Mouse (Mus musculus): ENCODE measurements around the gene Lpp.

Gene Lpp

GRCm38 (mm10) chr16:24566277-24566676 lies 173.0 kb downstream of the Lpp start:
- peak; percentile 56 for DNase-seq

- no peak for DNase-seq
Measured at GRCm38 (mm10) chr16:24567562-24567961, 174.3 kb downstream of the Lpp start.

GRCm38 (mm10) chr16:24568061-24568460 lies 174.8 kb downstream of the Lpp start:
- DNase-seq: no peak

GRCm38 (mm10) chr16:24569681-24570080 lies 176.4 kb downstream of the Lpp start:
- DNase-seq: peak; percentile 45

- DNase-seq: peak; percentile 38
Measured at GRCm38 (mm10) chr16:24576999-24577398, 183.7 kb downstream of the Lpp start.

GRCm38 (mm10) chr16:24577798-24578197 lies 184.5 kb downstream of the Lpp start:
- DNase-seq: no peak

- DNase-seq: no peak
Measured at GRCm38 (mm10) chr16:24582847-24583246, 189.5 kb downstream of the Lpp start.

GRCm38 (mm10) chr16:24593535-24593934 lies 200.2 kb downstream of the Lpp start:
- peak; percentile 75 for DNase-seq

- DNase-seq: no peak
Measured at GRCm38 (mm10) chr16:24594508-24594907, 201.2 kb downstream of the Lpp start.

- DNase-seq: no peak
Measured at GRCm38 (mm10) chr16:24595493-24595892, 202.2 kb downstream of the Lpp start.

- no peak for DNase-seq
Measured at GRCm38 (mm10) chr16:24598567-24598966, 205.3 kb downstream of the Lpp start.

GRCm38 (mm10) chr16:24599766-24600165 lies 206.5 kb downstream of the Lpp start:
- DNase-seq: no peak

- no peak for DNase-seq
Measured at GRCm38 (mm10) chr16:24600260-24600948, 207.1 kb downstream of the Lpp start.

- no peak for DNase-seq
Measured at GRCm38 (mm10) chr16:24603342-24603741, 210.0 kb downstream of the Lpp start.

- no peak for DNase-seq
Measured at GRCm38 (mm10) chr16:24607896-24608457, 214.7 kb downstream of the Lpp start.

- DNase-seq: no peak
Measured at GRCm38 (mm10) chr16:24619458-24619857, 226.2 kb downstream of the Lpp start.

- DNase-seq: peak; percentile 58
Measured at GRCm38 (mm10) chr16:24620021-24620420, 226.7 kb downstream of the Lpp start.

GRCm38 (mm10) chr16:24622226-24623194 lies 229.2 kb downstream of the Lpp start:
- DNase-seq: no peak

GRCm38 (mm10) chr16:24624335-24624734 lies 231.0 kb downstream of the Lpp start:
- no peak for DNase-seq

- DNase-seq: peak; percentile 76
Measured at GRCm38 (mm10) chr16:24625576-24625975, 232.3 kb downstream of the Lpp start.

GRCm38 (mm10) chr16:24628779-24629178 lies 235.5 kb downstream of the Lpp start:
- DNase-seq: no peak

GRCm38 (mm10) chr16:24629218-24630172 lies 236.2 kb downstream of the Lpp start:
- peak; percentile 64 for DNase-seq

Measured in lung, postnatal 36 days (tissue).